Mouse (Mus musculus): Measurements from ENCODE around the gene Arhgef15.

- no peak for TF ChIP-seq CTCF (IDR thresholded peaks at IDR 0.05; ENCODE audit: borderline replicate concordance, control insufficient read depth, extremely low read depth, insufficient read depth, low read length, poor library complexity)
- TF ChIP-seq POLR2A (IDR thresholded peaks at IDR 0.05; ENCODE audit: control insufficient read depth, extremely low read depth, insufficient read depth, low read length, poor library complexity) = no peak
Observed at GRCm38 (mm10) chr11:68893911-68894464, 63.3 kb downstream of the Arhgef15 start.

Measured in thymus, adult 2 months (tissue).